Mouse (Mus musculus) lung, embryonic 15.5 days (tissue): ENCODE data around the gene Olfr519. TPM values are rescaled to one million over a fixed set of nuclear protein-coding genes. Genes with fewer than 3 reads are reported as not detected.

ENCODE experiments used
- ATAC-seq: fragments of 200-750 bp; cut with Nextera tagmentation; 2 replicates; pipeline ENCODE4 v1.8.0; 2017; ENCODE audit warnings: moderate number of reproducible peaks, borderline replicate concordance; ENCODE audit not compliant: low FRiP score, low TSS enrichment; ENCODE audit errors: extremely low read depth
- H3K27ac ChIP-seq: fragments of 300-500 bp; sonication (generic); 2 replicates; pipeline ENCODE4 v1.5.1; 2015; ENCODE audit warnings: moderate library complexity, mild to moderate bottlenecking, inconsistent platforms
- H3K27me3 ChIP-seq: fragments of 300-500 bp; sonication (generic); 2 replicates; pipeline ENCODE4 v1.6.1; 2015; ENCODE audit warnings: inconsistent platforms
- H3K36me3 ChIP-seq: fragments of 300-500 bp; sonication (generic); 2 replicates; pipeline ENCODE4 v1.6.1; 2015; ENCODE audit warnings: inconsistent platforms
- H3K4me1 ChIP-seq: fragments of 300-500 bp; sonication (generic); 2 replicates; pipeline ENCODE4 v1.6.1; 2015; ENCODE audit warnings: inconsistent platforms
- H3K4me2 ChIP-seq: fragments of 300-500 bp; sonication (generic); 2 replicates; pipeline ENCODE4 v1.6.1; 2015; ENCODE audit warnings: inconsistent platforms, mild to moderate bottlenecking, moderate library complexity
- H3K4me3 ChIP-seq: fragments of 300-500 bp; sonication (generic); 2 replicates; pipeline ENCODE4 v1.5.1; 2015; ENCODE audit warnings: mild to moderate bottlenecking, inconsistent platforms
- H3K9ac ChIP-seq: fragments of 300-500 bp; sonication (generic); 2 replicates; pipeline ENCODE4 v1.6.1; 2015; ENCODE audit warnings: inconsistent platforms
- H3K9me3 ChIP-seq: fragments of 300-500 bp; sonication (generic); 2 replicates; pipeline ENCODE4 v1.6.1; 2016; ENCODE audit warnings: inconsistent platforms
- WGBS: fragments of 180-500 bp; shearing (Covaris S2); methylation state at CpG from one replicate; pipeline ENCODE4 v1.1.7; 2015; 5-methylcytosine and 5-hydroxymethylcytosine counted together
- polyA plus RNA-seq: library from polyadenylated mRNA; unstranded; fragments of >200 nt; fragmentation: Nextera tagmentation; extraction: Ambion mirVana; gene quantifications from 2 replicates; pipeline ENCODE4 v1.2.1, GENCODE M21; 2015

The Olfr519 gene
- polyA plus RNA-seq, 1 experiment from 2014 or later: not detected

DNA sequence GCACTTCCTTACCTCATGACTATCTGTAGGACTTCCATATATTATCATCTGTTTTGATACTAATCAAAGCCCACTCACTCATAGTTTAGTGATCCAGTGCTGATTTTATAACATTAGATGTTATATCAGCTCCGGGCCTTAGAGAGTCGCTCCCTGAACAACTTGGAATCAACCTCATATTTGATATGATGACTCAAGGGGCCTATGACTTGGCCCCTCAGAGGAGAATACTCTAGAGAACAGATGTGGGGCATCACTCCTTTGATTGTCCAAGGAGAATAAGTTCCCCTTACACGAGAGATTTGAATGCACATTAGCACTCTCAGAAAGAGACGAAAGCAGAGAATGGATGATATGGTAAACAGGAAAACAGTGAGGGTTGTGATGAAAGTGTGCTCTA lies 9.3 kb downstream of the Olfr519 start, which contains the start of gene Olfr518:
Gene Olfr518, minus strand, starts transcription at position 101 of the 400 bp plus-strand sequence.
- Histone ChIP-seq H3K36me3 (no peaks in the 10 kb centered on the region), H3K27me3 (no peaks in the 10 kb centered on the region), H3K9ac (no peak within 1 kb of the TSS), H3K27ac (no peak within 1 kb of the TSS), H3K4me1 (no peaks in the 10 kb centered on the region), H3K9me3 (no peaks in the 10 kb centered on the region), H3K4me2 (no peak within 1 kb of the TSS), H3K4me3 (no peak within 1 kb of the TSS)
- 69% methylated on average over 4 of the region's 4 CpGs for WGBS
- ATAC-seq: no peak

- no peak for ATAC-seq
- Histone ChIP-seq H3K4me1 (no peaks in the 10 kb centered on the region), H3K27ac (no peak within 1 kb of the TSS), H3K9me3 (no peaks in the 10 kb centered on the region), H3K27me3 (no peaks in the 10 kb centered on the region), H3K36me3 (no peaks in the 10 kb centered on the region), H3K4me3 (no peak within 1 kb of the TSS), H3K9ac (no peak within 1 kb of the TSS), H3K4me2 (no peak within 1 kb of the TSS)
- WGBS: 60% methylated on average over 2 of the region's 2 CpGs
These were observed 21.9 kb downstream of the Olfr519 start, which contains the start of gene Olfr517 for GRCm38 (mm10) chr7:108872279-108872678. Gene Olfr517 (minus strand): TSS chr7:108872379.

GRCm38 (mm10) chr7:108850429-108850828 lies 43.8 kb downstream of the Olfr519 start, which contains the start of gene Olfr516:
Gene Olfr516 (minus strand): TSS chr7:108850529.
- Histone ChIP-seq H3K4me3 (no peak within 1 kb of the TSS), H3K27ac (no peak within 1 kb of the TSS), H3K4me1 (no peaks in the 10 kb centered on the region), H3K27me3 (no peaks in the 10 kb centered on the region), H3K4me2 (no peak within 1 kb of the TSS), H3K9me3 (no peaks in the 10 kb centered on the region), H3K9ac (no peak within 1 kb of the TSS), H3K36me3 (no peaks in the 10 kb centered on the region)
- WGBS: 82% methylated on average over 2 of the region's 2 CpGs
- ATAC-seq: no peak

Other genes with a start within 250 kb of the Olfr519 start
- gene Olfr509, start 242.5 kb downstream of the Olfr519 start, polyA plus RNA-seq: not detected in 2 replicates
- gene Olfr510, start 228.0 kb downstream of the Olfr519 start, polyA plus RNA-seq: not detected in 2 replicates
- gene Olfr512, start 181.1 kb downstream of the Olfr519 start, polyA plus RNA-seq: not detected in 2 replicates
- gene Olfr513, start 143.4 kb downstream of the Olfr519 start, polyA plus RNA-seq: not detected in 2 replicates
- not detected in 2 replicates for gene Olfr514, start 68.4 kb downstream of the Olfr519 start, polyA plus RNA-seq
- not detected in 2 replicates for gene Olfr516, start 43.9 kb downstream of the Olfr519 start, polyA plus RNA-seq
- gene Olfr517, start 22.0 kb downstream of the Olfr519 start, polyA plus RNA-seq: not detected in 2 replicates
- not detected in 2 replicates for gene Olfr518, start 9.4 kb downstream of the Olfr519 start, polyA plus RNA-seq
- gene Nlrp10, start 35.8 kb upstream of the Olfr519 start, polyA plus RNA-seq: 0.73 and 1.00 TPM in 2 replicates
- gene Eif3f, start 40.0 kb upstream of the Olfr519 start, polyA plus RNA-seq: 86.6 and 87.6 TPM in 2 replicates
- gene Tub, start 55.9 kb upstream of the Olfr519 start, polyA plus RNA-seq: 1.5 and 1.8 TPM in 2 replicates
- gene Ric3, start 188.9 kb upstream of the Olfr519 start, polyA plus RNA-seq: 1.1 and 1.2 TPM in 2 replicates